Comparison of ENCODE assay signal across 8 mouse cellular contexts in the genomic region with DNA sequence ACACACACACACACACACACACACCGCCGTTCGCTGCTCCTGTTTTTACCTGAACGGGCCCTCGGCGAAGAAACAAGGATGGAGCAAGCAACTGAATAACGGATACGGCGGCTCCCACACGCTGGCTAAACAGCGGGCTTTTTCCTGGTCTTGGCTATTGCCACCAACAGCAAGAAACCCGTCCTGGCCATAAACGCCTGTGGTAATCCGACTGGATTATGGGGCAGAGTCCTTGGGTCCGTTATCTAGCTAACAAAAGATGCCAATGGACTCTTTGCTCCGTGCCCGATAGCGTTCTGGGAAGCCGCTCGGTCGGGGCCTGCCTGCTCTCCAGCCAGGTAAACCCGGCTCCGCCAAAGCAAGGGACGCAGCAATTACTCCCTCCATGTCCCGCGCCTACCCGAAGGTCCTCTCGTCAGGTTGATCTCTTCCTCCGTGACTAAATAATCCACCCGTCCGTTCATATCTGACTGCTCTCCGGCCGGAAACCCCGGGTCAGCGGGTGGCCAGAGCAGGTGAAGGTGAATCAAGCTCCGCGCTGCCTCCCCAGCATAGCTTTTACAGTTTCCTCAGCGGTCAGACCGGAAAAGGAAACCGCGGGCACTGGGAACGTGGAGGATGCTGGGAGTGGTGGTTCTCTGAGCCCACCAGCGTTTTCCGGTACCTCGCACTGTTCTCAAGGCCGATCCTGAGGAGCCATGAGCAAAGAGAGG. TPM values are rescaled to one million over a fixed set of nuclear protein-coding genes. Genes with fewer than 3 reads are reported as not detected.
DNase-seq lines count a peak whose midpoint lies in the region; ATAC-seq and TF ChIP-seq lines count a peak whose summit lies in the region.

TSS of gene Gm20498 (minus strand) at position 590 of the 713 bp plus-strand sequence.
TSS of gene Synj2bp (minus strand) at position 596 of the 713 bp plus-strand sequence.

- in situ Hi-C loops in ES-E14 (cut with MboI; ENCODE audit: low sequenced_read_pairs in 2 of 2, unreplicated experiment in 2 of 2): no loop called here

- TF ChIP-seq POLR2A in lung, adult 2 months (IDR thresholded peaks at IDR 0.05; ENCODE audit: borderline replicate concordance, extremely low read depth, low read depth, low read length): peak; percentile 72; the same call in 1 of the 2 replicates

- H3K27me3 ChIP-seq in forebrain, embryonic 15.5 days: no peaks in the 10 kb centered on the region

- peak; percentile 70 for DNase-seq in ES-E14 (ENCODE audit: low read depth, low spot score)
- peak; percentile 83 for DNase-seq in cerebellum, adult 11-12 months
- DNase-seq in heart, postnatal 25 days (ENCODE audit: low spot score): peak; percentile 60
- DNase-seq in layer of hippocampus, adult 18-20 months (ENCODE audit: low spot score in 2 of 2): peak; percentile 81 to 89
- DNase-seq in lung, adult 2 months: peak; percentile 78
- peak; percentile 78 to 80 for DNase-seq in thymus, adult 18-20 months

- ATAC-seq in forebrain, embryonic 15.5 days (replicated peaks): peak; percentile 97
- peak; percentile 82 for ATAC-seq in neutrophil, adult 5-6 weeks (ENCODE audit: extremely low read depth, insufficient number of reproducible peaks, low FRiP score, poor library complexity, severe bottlenecking)

- peaks cover 0 to 8% of the 10 kb centered on the region in 2 experiments; a peak in 1 of 4 replicates for H3K4me1 ChIP-seq in ES-E14 (ENCODE audit: control insufficient read depth in 2 of 2, insufficient read depth in 2 of 2, low read length in 2 of 2, poor library complexity in 1 of 2)
- H3K4me1 ChIP-seq in forebrain, embryonic 15.5 days: peaks cover 15% of the 10 kb centered on the region
- H3K4me1 ChIP-seq in lung, adult 2 months (ENCODE audit: control insufficient read depth, insufficient read depth, low read length): peaks cover 2% of the 10 kb centered on the region

- no peak for TF ChIP-seq CTCF in lung, adult 2 months (IDR thresholded peaks at IDR 0.05; ENCODE audit: insufficient read depth, low read length)

- H3K4me3 ChIP-seq in ES-E14 (ENCODE audit: insufficient read depth in 1 of 2, low read depth in 1 of 2, low read length in 2 of 2, poor library complexity in 1 of 2, severe bottlenecking in 1 of 2): peak within 1 kb of the TSS; percentile 80 to 99
- H3K4me3 ChIP-seq in forebrain, embryonic 15.5 days: peak within 1 kb of the TSS; percentile 83
- peak within 1 kb of the TSS; percentile 79 for H3K4me3 ChIP-seq in lung, adult 2 months (replicated peaks; ENCODE audit: extremely low read depth, low read depth, low read length)

- H3K27ac ChIP-seq in ES-E14 (ENCODE audit: insufficient read depth, low read depth, low read length, poor library complexity, severe bottlenecking): peak within 1 kb of the TSS; percentile 64; the same call in 1 of the 2 replicates
- H3K27ac ChIP-seq in forebrain, embryonic 15.5 days (replicated peaks): peak within 1 kb of the TSS; percentile 71

- intact Hi-C loops in heart, postnatal 25 days (cut with DNase I): loop anchor here (5.0 kb wide), 2 partner anchors 45 to 65 kb away; partner anchors contain the start of genes Cox16 and Med6

- WGBS in forebrain, embryonic 15.5 days: under 1% methylated on average over 46 of the region's 46 CpGs
- under 1% methylated on average over 46 of the region's 46 CpGs for WGBS in lung, adult 2 months

- H3K9me3 ChIP-seq in ES-E14 (ENCODE audit: control insufficient read depth, insufficient read depth, low read depth, low read length): no peaks in the 10 kb centered on the region
- H3K9me3 ChIP-seq in forebrain, embryonic 15.5 days: no peaks in the 10 kb centered on the region

- H3K36me3 ChIP-seq in ES-E14 (ENCODE audit: control insufficient read depth, insufficient read depth, low read length, poor library complexity, severe bottlenecking): no peaks in the 10 kb centered on the region
- H3K36me3 ChIP-seq in forebrain, embryonic 15.5 days: no peaks in the 10 kb centered on the region

- peak within 1 kb of the TSS; percentile 66 for H3K4me2 ChIP-seq in forebrain, embryonic 15.5 days (replicated peaks)

- H3K9ac ChIP-seq in ES-E14 (ENCODE audit: insufficient read depth, low read depth, low read length, poor library complexity, severe bottlenecking): peak within 1 kb of the TSS; percentile 82
- H3K9ac ChIP-seq in forebrain, embryonic 15.5 days (replicated peaks): peak within 1 kb of the TSS; percentile 88

TF ChIP-seq in ES-E14, 5 proteins besides CTCF, POLR2A, EP300 and RAD21:
- peak; percentile 87 for TF ChIP-seq HCFC1 (IDR thresholded peaks at IDR 0.05; ENCODE audit: borderline replicate concordance, insufficient read depth, low read length)
- no peak for TF ChIP-seq ZC3H11A (IDR thresholded peaks at IDR 0.05; ENCODE audit: borderline replicate concordance, low read depth, low read length)
TF ChIP-seq in ES-E14: peak in this region for 1.

RNA-seq across cellular contexts. Expression of gene Gm20498, which starts in this region (rescaled TPM):
- total RNA-seq in ES-E14 (2012; rRNA removed): 39.0 and 41.0 TPM in 2 replicates
- 26.8 and 31.7 TPM in 2 replicates for polyA plus RNA-seq in forebrain, embryonic 15.5 days (2015; fragmentation: Nextera tagmentation; extraction: Ambion mirVana)
- 10 to 100 TPM; 42.3 to 46.7 TPM for total RNA-seq in heart, postnatal 25 days (2021)
- total RNA-seq in layer of hippocampus, adult 18-20 months (2021): 10 to 100 TPM; 35.1 to 41.0 TPM
- 13.1 and 14.7 TPM in 2 replicates for polyA plus RNA-seq in lung, adult 2 months (2012; rRNA removed)
- 20.5 and 25.6 TPM in 2 replicates for total RNA-seq in neutrophil, adult 5-6 weeks (2017)

RNA-seq across cellular contexts. Expression of gene Synj2bp, which starts in this region (rescaled TPM):
- 20.8 and 24.5 TPM in 2 replicates for total RNA-seq in ES-E14 (2012; rRNA removed)
- polyA plus RNA-seq in forebrain, embryonic 15.5 days (2015; fragmentation: Nextera tagmentation; extraction: Ambion mirVana): 32.3 and 36.0 TPM in 2 replicates
- 10 to 100 TPM; 42.5 to 43.6 TPM for total RNA-seq in heart, postnatal 25 days (2021)
- 10 to 100 TPM; 29.4 to 31.3 TPM for total RNA-seq in layer of hippocampus, adult 18-20 months (2021)
- 19.1 and 27.1 TPM in 2 replicates for polyA plus RNA-seq in lung, adult 2 months (2012; rRNA removed)
- 40.0 and 40.6 TPM in 2 replicates for total RNA-seq in neutrophil, adult 5-6 weeks (2017)

Comparison
In these comparisons a context has a peak if more than half of its experiments do, and no peak if none do; other contexts are left out.
1. Peak in every context shown above with its lines: DNase-seq, ATAC-seq, H3K4me3 ChIP-seq and H3K27ac ChIP-seq.